Mouse (Mus musculus) heart, postnatal 0 days (tissue): ENCODE results near the gene Sf3a3. TPM values are rescaled to one million over a fixed set of nuclear protein-coding genes. Genes with fewer than 3 reads are reported as not detected.

Source experiments
- ATAC-seq: fragments of 200-750 bp; cut with Nextera tagmentation; 2 replicates; pipeline ENCODE4 v1.8.0; 2017; ENCODE audit warnings: low read depth, moderate number of reproducible peaks, moderate library complexity; ENCODE audit not compliant: insufficient read depth
- DNase-seq: peaks from one replicate; pipeline ENCODE4 v3.0.0-alpha.2; 2016; ENCODE audit warnings: low spot score
- H3K27ac ChIP-seq: fragments of 300-500 bp; sonication (generic); 2 replicates; pipeline ENCODE4 v1.5.1; 2014; ENCODE audit warnings: low read depth, mild to moderate bottlenecking
- H3K27me3 ChIP-seq: fragments of 300-500 bp; sonication (generic); 2 replicates; pipeline ENCODE4 v1.6.1; 2014; ENCODE audit warnings: low read length, mixed read lengths; ENCODE audit not compliant: control insufficient read depth, insufficient read depth
- H3K36me3 ChIP-seq: fragments of 300-500 bp; sonication (generic); replicated peaks from 2 replicates; pipeline ENCODE4 v1.6.1; 2014; ENCODE audit warnings: low read length, mixed read lengths; ENCODE audit not compliant: control insufficient read depth, insufficient read depth
- H3K4me1 ChIP-seq: fragments of 300-500 bp; sonication (generic); 2 replicates; pipeline ENCODE4 v1.6.1; 2014; ENCODE audit warnings: antibody characterized with exemption; ENCODE audit not compliant: control insufficient read depth, insufficient read depth
- H3K4me2 ChIP-seq: fragments of 300-500 bp; sonication (generic); 2 replicates; pipeline ENCODE4 v1.6.1; 2014; ENCODE audit warnings: low read depth, mild to moderate bottlenecking, low read length, moderate library complexity
- H3K4me3 ChIP-seq: fragments of 300-500 bp; sonication (generic); 2 replicates; pipeline ENCODE4 v1.5.1; 2014; ENCODE audit warnings: low read depth, low read length
- H3K9ac ChIP-seq: fragments of 300-500 bp; sonication (generic); replicated peaks from 2 replicates; pipeline ENCODE4 v1.6.1; 2014; ENCODE audit warnings: low read depth, low read length, mixed read lengths
- H3K9me3 ChIP-seq: fragments of 300-500 bp; sonication (generic); replicated peaks from 2 replicates; pipeline ENCODE4 v1.6.1; 2016; ENCODE audit warnings: low read length; ENCODE audit not compliant: control insufficient read depth
- CTCF ChIP-seq: IDR thresholded peaks from 2 replicates; pipeline ENCODE4 v1.5.1; 2016; ENCODE audit warnings: antibody characterized with exemption, control low read depth, low read depth
- EP300 ChIP-seq: IDR thresholded peaks from 2 replicates; pipeline ENCODE4 v1.6.1; 2016; ENCODE audit warnings: antibody characterized with exemption, low read depth
- WGBS: fragments of 180-500 bp; shearing (Covaris S2); extraction: QIAGEN DNeasy Blood & Tissue Kit; methylation state at CpG from one replicate; pipeline ENCODE4 v1.1.7; 2014; 5-methylcytosine and 5-hydroxymethylcytosine counted together
- polyA plus RNA-seq: library from polyadenylated mRNA; unstranded; fragments of >200 nt; fragmentation: Nextera tagmentation; extraction: Ambion mirVana; gene quantifications from 2 replicates; pipeline ENCODE4 v1.2.1, GENCODE M21; 2015
- total RNA-seq: library from RNA; depleted of rRNA; stranded (reverse); fragments of >200 nt; gene quantifications from 2 replicates; pipeline ENCODE4 v1.2.3, GENCODE M21; 2014; ENCODE audit warnings: low replicate concordance

Gene Sf3a3
- total and polyA plus RNA-seq, 2 experiments from 2014 or later, result 23.6 to 50.6 TPM

- Histone ChIP-seq H3K4me3 (peak within 1 kb of the TSS; percentile 87), H3K9me3 (no peaks in the 10 kb centered on the region), H3K27ac (peak within 1 kb of the TSS; percentile 72), H3K4me1 (peaks cover 26% of the 10 kb centered on the region), H3K27me3 (0 out of 2 replicates have a peak, but pooled peaks cover 3% of the 10 kb centered on the region), H3K4me2 (peak within 1 kb of the TSS; percentile 92), H3K36me3 (peaks cover under 1% of the 10 kb centered on the region; the same call in 1 of the 2 replicates), H3K9ac (peak within 1 kb of the TSS; percentile 81)
- ATAC-seq (peak; percentile 54), DNase-seq (peak; percentile 34)
- TF ChIP-seq CTCF (peak; percentile 8; the same call in 1 of the 2 replicates), EP300 (no peak)
- 1% methylated on average over 45 of the region's 59 CpGs for WGBS
These were observed 14.2 kb upstream of the Sf3a3 start, which contains the start of gene Fhl3 for GRCm38 (mm10) chr4:124700248-124700971. Fhl3 (plus strand) TSS chr4:124700701.

DNA sequence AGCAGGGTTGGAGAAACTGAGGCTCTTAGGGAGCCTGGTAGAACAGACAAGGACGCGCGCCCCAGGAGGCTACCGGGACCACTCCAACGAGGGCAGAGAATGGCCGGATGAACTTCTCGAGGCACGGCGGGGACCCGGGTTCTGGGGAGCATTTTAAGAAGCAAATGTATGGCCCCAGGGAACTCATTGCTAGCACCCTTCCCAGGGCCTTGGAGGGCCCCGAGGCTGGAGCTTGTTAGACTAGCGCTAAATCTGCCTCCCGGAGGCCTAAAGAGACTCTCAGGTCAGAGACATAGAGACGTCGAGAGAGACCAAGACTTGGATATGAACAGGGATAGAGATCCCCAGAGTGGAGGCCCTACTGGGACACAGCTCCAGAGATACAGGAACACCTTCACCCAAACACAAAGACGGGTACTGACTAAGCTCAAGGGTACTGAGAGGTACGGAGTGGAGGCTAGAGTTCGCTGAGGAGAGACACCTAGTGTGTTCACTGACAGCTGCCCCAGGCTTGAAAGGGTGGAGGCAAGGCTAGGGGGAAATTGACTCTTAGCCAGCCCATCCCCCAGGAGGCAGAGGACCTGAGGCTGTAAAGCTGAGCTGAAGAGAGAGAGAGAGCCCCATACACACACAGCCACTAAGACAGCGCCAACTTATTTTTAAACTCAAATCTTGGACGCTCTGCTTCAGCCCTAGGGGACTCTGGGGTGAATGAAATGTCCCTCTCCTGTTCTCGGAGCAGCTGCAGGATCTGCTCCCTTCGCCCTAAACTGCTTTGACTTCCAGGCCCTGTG lies 13.3 kb upstream of the Sf3a3 start:
- peak overlapping the region; percentile 81 for H3K9ac ChIP-seq
- H3K36me3 ChIP-seq, result peaks cover 9% of the 10 kb centered on the region
- H3K4me3 ChIP-seq, result peak overlapping the region; percentile 87
- H3K27me3 ChIP-seq, result no peaks in the 10 kb centered on the region
- TF ChIP-seq CTCF (no peak), EP300 (no peak)
- ATAC-seq, result peak; percentile 31
- peak overlapping the region; percentile 72 for H3K27ac ChIP-seq
- peak; percentile 65 for DNase-seq
- peaks cover 29% of the 10 kb centered on the region for H3K4me1 ChIP-seq
- 3% methylated on average over 22 of the region's 22 CpGs for WGBS
- H3K9me3 ChIP-seq, result no peaks in the 10 kb centered on the region
- H3K4me2 ChIP-seq, result peak overlapping the region; percentile 92

DNA sequence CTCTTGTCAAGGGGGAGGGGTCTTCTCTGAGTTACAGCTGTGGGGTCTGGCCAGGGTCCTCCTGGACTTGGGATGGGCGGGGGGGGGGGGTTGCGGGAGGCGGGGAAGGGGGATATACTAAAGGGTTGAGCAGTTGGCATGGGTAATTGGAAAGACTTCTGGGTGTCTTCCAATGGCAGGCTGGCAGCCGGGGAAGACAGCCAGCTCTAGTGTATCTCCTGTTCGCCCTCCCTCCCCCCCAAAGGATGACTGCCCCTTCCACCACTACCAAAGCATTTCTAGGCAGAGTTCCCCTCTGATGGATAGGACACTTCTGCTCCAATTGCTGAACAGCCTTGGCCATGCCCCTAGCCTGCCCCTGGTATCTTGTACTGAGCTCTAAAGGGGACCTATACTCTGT lies 12.7 kb upstream of the Sf3a3 start:
- WGBS, result 24% methylated on average over 3 of the region's 5 CpGs
- Histone ChIP-seq H3K36me3 (peaks cover 12% of the 10 kb centered on the region), H3K9ac (peak overlapping the region; percentile 81), H3K4me1 (peaks cover 29% of the 10 kb centered on the region), H3K9me3 (no peaks in the 10 kb centered on the region), H3K4me2 (peak overlapping the region; percentile 92), H3K27ac (peak overlapping the region; percentile 72), H3K27me3 (no peaks in the 10 kb centered on the region), H3K4me3 (peak overlapping the region; percentile 87)
- DNase-seq (no peak), ATAC-seq (no peak)
- TF ChIP-seq CTCF (no peak), EP300 (no peak)

GRCm38 (mm10) chr4:124703406-124703805 lies 11.2 kb upstream of the Sf3a3 start:
- H3K4me1 ChIP-seq, result peaks cover 29% of the 10 kb centered on the region
- peak overlapping the region; percentile 52 for H3K4me2 ChIP-seq
- ATAC-seq, result no peak
- H3K36me3 ChIP-seq, result peaks cover 20% of the 10 kb centered on the region
- DNase-seq, result no peak
- peak overlapping the region; percentile 91 for H3K27ac ChIP-seq
- no peak overlapping the region for H3K9ac ChIP-seq
- no peak overlapping the region for H3K4me3 ChIP-seq
- H3K9me3 ChIP-seq, result no peaks in the 10 kb centered on the region
- TF ChIP-seq CTCF, result no peak
- TF ChIP-seq EP300, result no peak
- no peaks in the 10 kb centered on the region for H3K27me3 ChIP-seq
- WGBS, result 8% methylated on average over 2 of the region's 2 CpGs

DNA sequence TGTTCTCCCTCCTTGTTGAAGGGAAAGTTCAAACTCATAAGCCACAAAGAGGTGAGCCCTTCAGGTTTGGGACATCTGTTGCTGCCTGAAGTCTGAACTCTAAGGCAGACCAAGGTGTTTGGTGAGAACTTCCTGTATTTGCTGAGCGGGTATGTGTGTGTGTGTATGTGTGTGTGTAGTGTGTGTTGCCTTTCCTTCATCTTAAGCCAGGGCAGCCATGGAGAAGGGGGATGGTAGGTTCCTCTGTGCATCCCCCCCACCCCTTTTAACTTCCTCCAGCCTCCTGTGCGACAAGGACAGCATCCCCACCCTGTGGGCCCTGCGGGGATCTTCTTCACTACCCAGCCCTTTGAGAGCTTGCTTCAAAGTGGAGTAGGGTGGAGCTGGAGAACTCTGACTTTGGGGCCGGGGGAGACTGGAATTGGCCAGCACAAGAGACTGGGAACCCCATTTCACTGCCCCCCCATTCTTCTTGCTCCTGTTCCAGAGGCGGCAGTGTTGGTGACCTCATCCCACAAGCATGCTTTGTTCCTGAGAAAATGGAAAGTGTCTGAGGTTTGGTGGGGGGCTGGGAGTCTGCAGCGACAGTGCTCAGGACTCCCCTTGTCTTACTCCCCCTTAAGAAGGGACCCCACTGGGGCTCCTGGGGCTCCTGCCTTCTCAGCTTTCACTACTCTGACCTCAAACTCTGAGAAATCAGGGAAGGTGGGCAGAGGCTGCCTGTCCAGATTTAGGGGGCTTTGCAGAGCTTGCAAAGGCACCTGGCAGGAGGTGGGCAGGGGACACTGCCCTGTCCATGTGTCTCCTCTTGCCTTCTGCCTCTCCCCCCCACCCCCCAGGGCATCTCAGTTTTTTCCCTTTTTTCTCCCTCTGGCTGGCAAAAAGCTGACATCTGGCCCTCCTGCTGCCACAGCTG lies 10.4 kb upstream of the Sf3a3 start:
- Histone ChIP-seq H3K27me3 (no peaks in the 10 kb centered on the region), H3K4me3 (peak overlapping the region; percentile 7; the same call in 1 of the 2 replicates), H3K4me1 (peaks cover 32% of the 10 kb centered on the region), H3K9ac (peak overlapping the region; percentile 44), H3K27ac (peak overlapping the region; percentile 91), H3K9me3 (no peaks in the 10 kb centered on the region), H3K4me2 (peak overlapping the region; percentile 52), H3K36me3 (peaks cover 20% of the 10 kb centered on the region)
- 23% methylated on average over 6 of the region's 6 CpGs for WGBS
- DNase-seq, result no peak
- no peak for ATAC-seq
- no peak for TF ChIP-seq EP300
